Mouse (Mus musculus) neural tube, embryonic 11.5 days (tissue): ENCODE data around the gene Tyrp1. TPM values are rescaled to one million over a fixed set of nuclear protein-coding genes. Genes with fewer than 3 reads are reported as not detected.

ENCODE experiments used
- ATAC-seq: fragments of 200-750 bp; cut with Nextera tagmentation; 2 replicates; pipeline ENCODE4 v1.8.0; 2017; ENCODE audit warnings: moderate number of reproducible peaks, mild to moderate bottlenecking, moderate TSS enrichment, moderate library complexity; ENCODE audit not compliant: insufficient read depth, low FRiP score, low TSS enrichment
- DNase-seq: peaks from one replicate; pipeline ENCODE4 v3.0.0-alpha.2; 2015; ENCODE audit warnings: low spot score
- H3K27ac ChIP-seq: fragments of 300-500 bp; sonication (generic); 2 replicates; pipeline ENCODE4 v1.5.1; 2014; ENCODE audit warnings: low read depth, mild to moderate bottlenecking, low read length
- H3K27me3 ChIP-seq: fragments of 300-500 bp; sonication (generic); 2 replicates; pipeline ENCODE4 v1.6.1; 2014; ENCODE audit warnings: mild to moderate bottlenecking, low read length, mixed read lengths; ENCODE audit not compliant: control insufficient read depth, insufficient read depth
- H3K36me3 ChIP-seq: fragments of 300-500 bp; sonication (generic); 2 replicates; pipeline ENCODE4 v1.6.1; 2014; ENCODE audit warnings: mild to moderate bottlenecking, low read length, moderate library complexity, mixed read lengths; ENCODE audit not compliant: control insufficient read depth, insufficient read depth
- H3K4me1 ChIP-seq: fragments of 300-500 bp; sonication (generic); 2 replicates; pipeline ENCODE4 v1.6.1; 2014; ENCODE audit warnings: low read length, mixed read lengths; ENCODE audit not compliant: control insufficient read depth, insufficient read depth
- H3K4me2 ChIP-seq: fragments of 300-500 bp; sonication (generic); 2 replicates; pipeline ENCODE4 v1.6.1; 2014; ENCODE audit warnings: low read depth, mild to moderate bottlenecking, moderate library complexity
- H3K4me3 ChIP-seq: fragments of 300-500 bp; sonication (generic); 2 replicates; pipeline ENCODE4 v1.5.1; 2014; ENCODE audit warnings: low read depth, low read length
- H3K9ac ChIP-seq: fragments of 300-500 bp; sonication (generic); 2 replicates; pipeline ENCODE4 v1.6.1; 2014; ENCODE audit warnings: mild to moderate bottlenecking, low read length
- H3K9me3 ChIP-seq: fragments of 300-500 bp; sonication (generic); 2 replicates; pipeline ENCODE4 v1.6.1; 2016; ENCODE audit warnings: low read length; ENCODE audit not compliant: control insufficient read depth
- WGBS: fragments of 180-500 bp; shearing (Covaris S2); extraction: QIAGEN DNeasy Blood & Tissue Kit; methylation state at CpG from one replicate; pipeline ENCODE4 v1.1.7; 2014; 5-methylcytosine and 5-hydroxymethylcytosine counted together
- polyA plus RNA-seq: library from polyadenylated mRNA; unstranded; fragments of >200 nt; fragmentation: Nextera tagmentation; extraction: Ambion mirVana; gene quantifications from 2 replicates; pipeline ENCODE4 v1.2.1, GENCODE M21; 2014

Tyrp1 gene
- polyA plus RNA-seq, 1 experiment from 2014 or later: not detected

- Histone ChIP-seq H3K27me3 (no peaks in the 10 kb centered on the region), H3K27ac (no peak overlapping the region), H3K36me3 (no peaks in the 10 kb centered on the region), H3K4me1 (no peaks in the 10 kb centered on the region), H3K9ac (no peak overlapping the region), H3K4me3 (no peak overlapping the region), H3K9me3 (no peaks in the 10 kb centered on the region), H3K4me2 (no peak overlapping the region)
- WGBS: 81% methylated on average over 7 of the region's 7 CpGs
- ATAC-seq: no peak
- no peak for DNase-seq
Measured at GRCm38 (mm10) chr4:80852590-80853425, 18.9 kb downstream of the Tyrp1 start.

DNA sequence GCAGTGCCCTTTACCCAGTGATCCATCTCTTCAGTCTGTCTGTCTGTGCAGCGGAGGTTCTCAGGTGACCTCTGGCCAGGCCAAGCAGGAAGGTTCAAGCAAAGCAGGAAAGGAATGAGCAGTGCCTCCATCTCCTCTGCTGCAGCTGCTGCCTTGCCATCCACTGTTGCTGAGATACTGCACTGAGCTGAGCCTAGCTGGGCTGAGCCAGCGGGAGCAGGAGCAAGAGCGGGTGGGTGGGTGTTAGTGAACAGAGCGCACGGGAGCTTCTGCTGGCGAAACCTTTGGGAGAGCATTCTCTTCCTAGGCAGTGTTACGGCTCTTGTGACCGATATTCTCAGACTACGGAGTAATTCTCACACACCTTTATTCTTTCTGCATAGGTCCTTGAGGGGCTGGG, 21.6 kb downstream of the Tyrp1 start:
- ATAC-seq (no peak), DNase-seq (no peak)
- H3K9me3 ChIP-seq: no peaks in the 10 kb centered on the region
- H3K4me3 ChIP-seq: no peak overlapping the region
- no peak overlapping the region for H3K4me2 ChIP-seq
- WGBS: 69% methylated on average over 9 of the region's 9 CpGs
- no peaks in the 10 kb centered on the region for H3K27me3 ChIP-seq
- H3K4me1 ChIP-seq: no peaks in the 10 kb centered on the region
- no peak overlapping the region for H3K9ac ChIP-seq
- H3K27ac ChIP-seq: no peak overlapping the region
- H3K36me3 ChIP-seq: no peaks in the 10 kb centered on the region

DNA sequence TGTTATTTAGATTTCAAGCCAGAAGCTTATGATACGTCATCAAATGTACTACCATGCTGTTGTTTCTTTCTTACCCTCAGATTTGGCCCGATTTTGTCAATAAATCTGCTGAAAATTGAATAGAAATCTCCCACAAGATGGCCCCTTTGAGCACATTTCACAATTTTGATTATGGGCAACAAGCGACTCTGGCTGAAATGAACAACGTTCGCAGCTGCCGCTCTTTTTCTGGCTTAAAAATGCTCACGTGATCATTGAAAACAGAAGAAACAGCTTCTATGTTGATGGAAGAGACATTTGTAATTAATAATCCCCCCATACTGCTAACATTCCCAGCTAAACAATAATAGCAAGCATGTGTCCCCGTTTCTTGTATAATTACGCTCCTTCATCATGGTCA, 29.0 kb downstream of the Tyrp1 start:
- H3K27me3 ChIP-seq: no peaks in the 10 kb centered on the region
- no peaks in the 10 kb centered on the region for H3K9me3 ChIP-seq
- H3K9ac ChIP-seq: no peak overlapping the region
- DNase-seq: no peak
- 83% methylated on average over 9 of the region's 9 CpGs for WGBS
- H3K4me3 ChIP-seq: no peak overlapping the region
- no peak overlapping the region for H3K4me2 ChIP-seq
- ATAC-seq: no peak
- no peak overlapping the region for H3K27ac ChIP-seq
- 0 out of 2 replicates have a peak, but pooled peaks cover 3% of the 10 kb centered on the region for H3K4me1 ChIP-seq
- H3K36me3 ChIP-seq: no peaks in the 10 kb centered on the region

GRCm38 (mm10) chr4:80863906-80864305, 30.0 kb downstream of the Tyrp1 start:
- 0 out of 2 replicates have a peak, but pooled peaks cover 3% of the 10 kb centered on the region for H3K4me1 ChIP-seq
- no peak for ATAC-seq
- no peak for DNase-seq

DNA sequence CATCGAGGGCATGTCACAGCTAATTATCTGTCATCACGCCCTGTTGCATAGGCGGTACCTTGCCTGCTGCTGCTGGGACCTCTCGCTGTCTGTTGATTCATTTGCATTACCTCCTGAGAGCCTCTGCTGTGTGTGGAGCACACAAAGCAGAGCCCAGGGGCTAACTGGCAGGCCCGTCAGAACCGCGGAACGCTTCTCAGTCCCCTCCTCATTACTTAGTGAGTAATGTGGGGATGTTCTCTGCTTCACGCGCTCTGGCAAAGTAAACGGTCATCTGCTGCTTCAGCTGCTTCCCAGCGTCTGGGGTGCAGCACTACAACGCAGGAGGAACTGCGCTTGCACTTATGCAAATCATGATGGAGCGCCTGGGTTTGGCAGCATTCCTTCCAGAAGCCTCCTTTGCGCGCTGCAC, 30.6 kb downstream of the Tyrp1 start:
- Histone ChIP-seq H3K36me3 (no peaks in the 10 kb centered on the region), H3K27ac (no peak overlapping the region), H3K27me3 (no peaks in the 10 kb centered on the region), H3K4me2 (peak overlapping the region; percentile 61), H3K9me3 (no peaks in the 10 kb centered on the region), H3K4me1 (0 out of 2 replicates have a peak, but pooled peaks cover 3% of the 10 kb centered on the region), H3K9ac (peak overlapping the region; percentile 53), H3K4me3 (peak overlapping the region; percentile 24)
- ATAC-seq (peak; percentile 62; the same call in 1 of the 2 replicates), DNase-seq (peak; percentile 53)
- under 1% methylated on average over 17 of the region's 17 CpGs for WGBS

More at GRCm38 (mm10) chr4:80863906-80864305, 30.0 kb downstream of the Tyrp1 start:
- no peak overlapping the region for H3K9ac ChIP-seq
- H3K36me3 ChIP-seq: no peaks in the 10 kb centered on the region
- H3K4me2 ChIP-seq: no peak overlapping the region
- H3K9me3 ChIP-seq: no peaks in the 10 kb centered on the region
- no peak overlapping the region for H3K4me3 ChIP-seq
- 67% methylated on average over 7 of the region's 7 CpGs for WGBS
- no peak overlapping the region for H3K27ac ChIP-seq
- no peaks in the 10 kb centered on the region for H3K27me3 ChIP-seq

DNA sequence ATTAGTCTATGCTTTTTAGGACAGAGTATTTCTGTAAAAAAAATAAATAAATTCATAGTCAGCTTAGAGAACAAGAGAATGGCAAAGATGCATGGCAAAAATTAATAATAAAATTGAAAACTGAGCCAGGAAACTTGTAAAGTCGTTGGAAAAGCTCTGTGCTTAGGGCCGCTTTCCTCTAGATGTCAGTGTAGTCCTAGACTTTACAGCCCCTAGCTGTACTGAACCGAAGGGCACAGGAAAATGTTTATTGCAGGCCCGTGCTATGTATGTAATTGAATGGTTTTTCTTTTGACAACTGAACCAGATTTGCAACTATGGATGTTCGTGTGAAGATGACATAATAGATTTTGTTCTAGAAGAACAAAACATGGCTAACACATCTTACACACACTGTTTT, 32.1 kb downstream of the Tyrp1 start:
- no peak overlapping the region for H3K9ac ChIP-seq
- no peaks in the 10 kb centered on the region for H3K36me3 ChIP-seq
- no peak overlapping the region for H3K4me3 ChIP-seq
- ATAC-seq: 0 out of 2 replicates have a peak, but pooled peaks have one; percentile 46
- peak; percentile 12 for DNase-seq
- no peaks in the 10 kb centered on the region for H3K9me3 ChIP-seq
- 28% methylated on average over 5 of the region's 5 CpGs for WGBS
- no peaks in the 10 kb centered on the region for H3K27me3 ChIP-seq
- H3K4me1 ChIP-seq: 0 out of 2 replicates have a peak, but pooled peaks cover 3% of the 10 kb centered on the region
- no peak overlapping the region for H3K4me2 ChIP-seq
- H3K27ac ChIP-seq: no peak overlapping the region

- H3K4me2 ChIP-seq: no peak overlapping the region
- no peak for ATAC-seq
- H3K4me1 ChIP-seq: 0 out of 2 replicates have a peak, but pooled peaks cover under 1% of the 10 kb centered on the region
- 65% methylated on average over 2 of the region's 2 CpGs for WGBS
- H3K27me3 ChIP-seq: no peaks in the 10 kb centered on the region
- no peak overlapping the region for H3K4me3 ChIP-seq
- no peak overlapping the region for H3K27ac ChIP-seq
- no peaks in the 10 kb centered on the region for H3K36me3 ChIP-seq
- DNase-seq: no peak
- no peaks in the 10 kb centered on the region for H3K9me3 ChIP-seq
- H3K9ac ChIP-seq: no peak overlapping the region
Measured at GRCm38 (mm10) chr4:80869598-80869997, 35.7 kb downstream of the Tyrp1 start.

DNA sequence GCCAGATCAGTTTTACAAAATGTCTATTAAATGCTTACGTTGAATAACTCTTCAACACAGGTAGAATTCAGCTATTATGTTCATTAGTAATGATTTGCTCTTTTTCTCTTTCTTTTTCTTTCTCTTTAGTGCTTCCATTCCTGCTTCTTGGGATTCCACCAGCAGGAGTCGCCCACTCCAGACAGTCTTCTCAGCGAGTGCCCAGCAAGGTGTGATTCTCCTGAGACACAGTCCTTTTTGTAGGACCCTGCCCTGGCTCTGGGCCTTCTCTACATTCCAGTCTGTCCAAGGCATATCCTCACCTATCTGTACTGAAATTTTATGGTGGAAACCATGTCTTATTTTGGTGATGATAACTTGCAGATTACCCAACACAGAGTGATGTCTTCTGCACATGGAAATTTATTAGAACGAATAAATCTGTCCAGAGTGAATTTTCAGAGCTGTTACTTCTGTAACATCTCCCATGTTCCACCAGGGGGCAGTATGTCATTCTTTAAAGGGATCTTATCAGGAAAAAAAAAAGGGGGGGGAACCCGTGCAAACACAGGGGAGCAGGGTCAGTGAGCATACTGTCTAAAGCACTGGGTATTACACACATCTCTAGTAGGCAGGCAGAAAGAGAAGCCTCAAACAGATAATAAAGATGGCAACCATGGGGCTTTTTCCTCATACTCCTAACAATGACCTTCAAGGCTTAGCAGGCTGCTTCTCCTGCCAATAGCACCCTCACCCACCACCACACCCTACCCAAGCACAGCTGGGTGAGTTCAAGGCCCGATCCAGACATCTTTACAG, 39.1 kb downstream of the Tyrp1 start:
- ATAC-seq: 0 out of 2 replicates have a peak, but pooled peaks have one; percentile 35
- 37% methylated on average over 6 of the region's 6 CpGs for WGBS
- Histone ChIP-seq H3K4me3 (no peak overlapping the region), H3K9ac (no peak overlapping the region), H3K9me3 (no peaks in the 10 kb centered on the region), H3K27me3 (no peaks in the 10 kb centered on the region), H3K4me2 (no peak overlapping the region), H3K36me3 (no peaks in the 10 kb centered on the region), H3K27ac (no peak overlapping the region), H3K4me1 (no peaks in the 10 kb centered on the region)
- peak; percentile 12 for DNase-seq
